Mouse (Mus musculus) spleen, embryonic (tissue): ENCODE data around the gene Espn.

Experiments used
- CTCF ChIA-PET: fragments of 350-600 bp; sonication (Branson Sonifier 250); formaldehyde crosslinking; loops from one replicate; lab custom pipeline; 2022; lab: Charles Lee

The Espn gene

GRCm38 (mm10) chr4:152151966-152152544 is at the start of gene Espn:
Gene Espn (minus strand): TSS chr4:152152371.
- CTCF ChIA-PET = interaction anchor here (0.7 kb wide), 1 partner anchor 25 kb away, joined by 4 read pairs; no protein-coding TSS in a partner anchor

GRCm38 (mm10) chr4:152201492-152201891 is 49.3 kb upstream of the Espn start:
- CTCF ChIA-PET = no interaction called here

- CTCF ChIA-PET = interaction anchor here (1.1 kb wide), 1 partner anchor 14 kb away, joined by 3 read pairs; no protein-coding TSS in a partner anchor
These were observed 47.4 kb upstream of the Espn start for GRCm38 (mm10) chr4:152199617-152200016.

GRCm38 (mm10) chr4:152197545-152197944 is 45.4 kb upstream of the Espn start:
- CTCF ChIA-PET = no interaction called here

- CTCF ChIA-PET = no interaction called here
These were observed 44.1 kb upstream of the Espn start for GRCm38 (mm10) chr4:152196276-152196675.

- CTCF ChIA-PET = interaction anchor here (0.6 kb wide), 1 partner anchor 168 kb away, joined by 5 read pairs; no protein-coding TSS in a partner anchor
These were observed 42.5 kb upstream of the Espn start for GRCm38 (mm10) chr4:152194476-152195175.

- CTCF ChIA-PET = no interaction called here
These were observed 40.4 kb upstream of the Espn start for GRCm38 (mm10) chr4:152192569-152192968.

- CTCF ChIA-PET = no interaction called here
These were observed 38.5 kb upstream of the Espn start for GRCm38 (mm10) chr4:152190701-152191100.

GRCm38 (mm10) chr4:152190096-152190653 is 38.0 kb upstream of the Espn start:
- CTCF ChIA-PET = no interaction called here

- CTCF ChIA-PET = no interaction called here
These were observed 37.5 kb upstream of the Espn start for GRCm38 (mm10) chr4:152189691-152190090.

GRCm38 (mm10) chr4:152189071-152189470 is 36.9 kb upstream of the Espn start:
- CTCF ChIA-PET = no interaction called here

GRCm38 (mm10) chr4:152188651-152189050 is 36.5 kb upstream of the Espn start:
- CTCF ChIA-PET = interaction anchor here (0.7 kb wide), 2 partner anchors 25 to 41 kb away, joined by 3 to 8 read pairs; no protein-coding TSS in a partner anchor

GRCm38 (mm10) chr4:152187142-152187541 is 35.0 kb upstream of the Espn start:
- CTCF ChIA-PET = interaction anchor here (1.6 kb wide), 1 partner anchor 25 kb away, joined by 3 read pairs; no protein-coding TSS in a partner anchor

GRCm38 (mm10) chr4:152186205-152187082 is 34.3 kb upstream of the Espn start:
- CTCF ChIA-PET = interaction anchor here (0.5 to 1.6 kb wide), 4 partner anchors 11 to 28 kb away, joined by 3 to 5 read pairs (median 3); no protein-coding TSS in a partner anchor

- CTCF ChIA-PET = interaction anchor here (0.5 to 1.6 kb wide), 5 partner anchors 11 to 29 kb away, joined by 3 to 9 read pairs (median 3); no protein-coding TSS in a partner anchor
These were observed 33.5 kb upstream of the Espn start for GRCm38 (mm10) chr4:152185510-152186204.

- CTCF ChIA-PET = interaction anchor here (0.5 kb wide), 1 partner anchor 18 kb away, joined by 9 read pairs; no protein-coding TSS in a partner anchor
These were observed 33.0 kb upstream of the Espn start for GRCm38 (mm10) chr4:152185137-152185509.

GRCm38 (mm10) chr4:152184353-152185035 is 32.3 kb upstream of the Espn start:
- CTCF ChIA-PET = no interaction called here

GRCm38 (mm10) chr4:152182205-152182604 is 30.0 kb upstream of the Espn start:
- CTCF ChIA-PET = interaction anchor here (0.5 kb wide), 1 partner anchor 58 kb away, joined by 4 read pairs; no protein-coding TSS in a partner anchor

GRCm38 (mm10) chr4:152179946-152180660 is 27.9 kb upstream of the Espn start:
- CTCF ChIA-PET = interaction anchor here (0.5 to 1.1 kb wide), 2 partner anchors 24 to 246 kb away, joined by 3 to 5 read pairs; no protein-coding TSS in a partner anchor
